Mouse (Mus musculus) heart, adult 2 months (tissue): ENCODE results near the gene Ankrd27. TPM values are rescaled to one million over a fixed set of nuclear protein-coding genes. Genes with fewer than 3 reads are reported as not detected.
A peak's percentile ranks its signal among the peaks of the same experiment; 100 is the strongest.

Experiments
- DNase-seq, 2 experiments: peaks; one replicate each; pipeline ENCODE4 v3.0.0; 2021
- H3K27ac ChIP-seq: fragments of 200-600 bp; 2 replicates; pipeline ENCODE4 v1.8.1; 2022
- H3K27me3 ChIP-seq: fragments of 200-500 bp; 2 replicates; pipeline ENCODE4 v1.6.1; 2012; ENCODE audit warnings: mild to moderate bottlenecking, low read length, inconsistent platforms, mixed read lengths; ENCODE audit not compliant: control insufficient read depth, insufficient read depth
- H3K36me3 ChIP-seq: fragments of 200-500 bp; 2 replicates; pipeline ENCODE4 v1.6.1; 2012; ENCODE audit warnings: low read length, inconsistent platforms; ENCODE audit not compliant: control insufficient read depth, insufficient read depth
- H3K4me1 ChIP-seq: fragments of 200-500 bp; 2 replicates; pipeline ENCODE4 v1.6.1; 2011; ENCODE audit warnings: low read length; ENCODE audit not compliant: control insufficient read depth, insufficient read depth
- H3K4me3 ChIP-seq: fragments of 200-600 bp; 2 replicates; pipeline ENCODE4 v1.8.1; 2022
- H3K79me2 ChIP-seq: fragments of 200-500 bp; replicated peaks from 2 replicates; pipeline ENCODE4 v1.6.1; 2012; ENCODE audit warnings: mild to moderate bottlenecking, inconsistent platforms, low read length, moderate library complexity, mixed read lengths; ENCODE audit not compliant: control insufficient read depth, insufficient read depth
- H3K9ac ChIP-seq: fragments of 200-500 bp; 2 replicates; pipeline ENCODE4 v1.6.1; 2012; ENCODE audit warnings: low read depth, mild to moderate bottlenecking, control low read depth, inconsistent platforms, low read length, mixed read lengths
- CTCF ChIP-seq: fragments of 200-600 bp; IDR thresholded peaks from 2 replicates; pipeline ENCODE4 v1.8.1; 2022; ENCODE audit warnings: antibody characterized with exemption, mild to moderate bottlenecking, moderate library complexity
- EP300 ChIP-seq: fragments of 200-500 bp; IDR thresholded peaks from 2 replicates; pipeline ENCODE4 v1.6.1; 2011; ENCODE audit warnings: low read depth, low read length, control low read depth; ENCODE audit not compliant: insufficient read depth
- POLR2A ChIP-seq: fragments of 200-500 bp; IDR thresholded peaks from 2 replicates; pipeline ENCODE4 v1.6.1; 2011; ENCODE audit warnings: mild to moderate bottlenecking, low read depth, low read length, control low read depth; ENCODE audit not compliant: insufficient read depth
- WGBS: fragments of 180-500 bp; shearing (Covaris S2); methylation state at CpG from one replicate; pipeline ENCODE4 v1.1.7; 2018; 5-methylcytosine and 5-hydroxymethylcytosine counted together
- intact Hi-C: fragments of 180-260 bp; cut with DNase I; formaldehyde crosslinking; loops from one replicate; pipeline ENCODE4 v1.15.1; 2025
- polyA plus RNA-seq: library from polyadenylated mRNA; depleted of rRNA; stranded (reverse); fragments of >200 nt; gene quantifications from 2 replicates; pipeline ENCODE4 v1.2.3, GENCODE M21; 2012
- total RNA-seq, 2 experiments: library from RNA; stranded (reverse); gene quantifications; 2 replicates each; pipeline ENCODE4 v1.2.3; 2021

Ankrd27 gene
- total and polyA plus RNA-seq, 3 experiments, result 10.6 to 13.7 (median 12.5) TPM

GRCm38 (mm10) chr7:35636229-35636628 is 50.2 kb downstream of the Ankrd27 start:
- Histone ChIP-seq H3K27me3 (no peaks in the 10 kb centered on the region), H3K27ac (no peak overlapping the region), H3K36me3 (no peaks in the 10 kb centered on the region), H3K79me2 (no peaks in the 10 kb centered on the region), H3K9ac (no peak overlapping the region), H3K4me1 (no peaks in the 10 kb centered on the region), H3K4me3 (no peak overlapping the region)
- intact Hi-C loops, result loop anchor here (2.0 kb wide), 1 partner anchor 89 kb away; no protein-coding TSS in a partner anchor
- peak in 1 of 2 experiments; percentile 27 for DNase-seq
- peak; percentile 75 for TF ChIP-seq CTCF
- TF ChIP-seq EP300, result no peak
- WGBS, result 61% methylated on average over 6 of the region's 6 CpGs

DNA sequence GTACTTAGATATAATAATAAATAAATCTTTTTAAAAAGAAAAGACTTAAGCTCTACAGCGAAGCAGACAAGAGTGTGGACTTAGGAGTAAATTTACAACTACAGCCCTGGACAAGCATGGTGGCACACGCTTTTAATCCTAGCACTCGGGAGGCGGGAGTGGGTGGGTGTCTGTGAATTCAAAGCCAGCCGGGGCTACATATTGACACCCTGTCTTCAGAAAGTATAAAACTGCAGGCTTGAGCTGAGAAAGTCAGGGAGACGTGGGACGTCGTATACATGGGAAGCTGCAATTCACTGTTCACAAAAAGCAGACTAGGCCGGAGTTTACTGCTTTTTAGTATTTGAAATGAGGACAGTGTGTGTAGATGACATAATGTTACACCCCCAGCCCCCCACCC is 50.8 kb downstream of the Ankrd27 start:
- H3K9ac ChIP-seq, result no peak overlapping the region
- no peaks in the 10 kb centered on the region for H3K36me3 ChIP-seq
- H3K4me3 ChIP-seq, result no peak overlapping the region
- H3K27me3 ChIP-seq, result no peaks in the 10 kb centered on the region
- no peaks in the 10 kb centered on the region for H3K79me2 ChIP-seq
- no peak overlapping the region for H3K27ac ChIP-seq
- WGBS, result 96% methylated on average over 9 of the region's 9 CpGs
- no peak for TF ChIP-seq POLR2A
- no peak for TF ChIP-seq CTCF
- TF ChIP-seq EP300, result no peak
- no peak for DNase-seq
- intact Hi-C loops, result loop anchor here (2.0 kb wide), 1 partner anchor 90 kb away; no protein-coding TSS in a partner anchor
- no peaks in the 10 kb centered on the region for H3K4me1 ChIP-seq

DNA sequence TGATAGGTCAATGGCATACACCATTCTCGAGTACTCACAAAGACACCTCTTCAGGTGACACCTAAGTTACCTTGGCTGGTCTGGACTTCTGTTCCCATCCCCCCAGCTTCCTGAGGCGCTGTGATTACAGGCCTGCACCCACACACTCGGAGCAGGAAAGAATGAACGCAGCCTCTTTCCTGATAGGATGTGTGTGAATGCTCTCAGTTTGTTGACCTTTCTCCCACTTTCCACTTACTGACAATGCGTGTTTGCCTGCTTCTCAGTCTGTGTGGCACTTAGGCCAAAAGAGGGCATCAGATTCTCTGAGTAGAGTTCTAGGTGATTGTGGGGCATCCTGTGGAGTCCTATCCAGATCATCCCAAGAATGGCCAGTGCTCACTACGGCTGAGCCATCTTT is 54.0 kb downstream of the Ankrd27 start:
- DNase-seq, result no peak
- no peaks in the 10 kb centered on the region for H3K36me3 ChIP-seq
- 32% methylated on average over 6 of the region's 6 CpGs for WGBS
- no peaks in the 10 kb centered on the region for H3K4me1 ChIP-seq
- no peaks in the 10 kb centered on the region for H3K79me2 ChIP-seq
- H3K27ac ChIP-seq, result no peak overlapping the region
- H3K4me3 ChIP-seq, result no peak overlapping the region
- no peak overlapping the region for H3K9ac ChIP-seq
- TF ChIP-seq EP300 (no peak), POLR2A (no peak), CTCF (no peak)
- no peaks in the 10 kb centered on the region for H3K27me3 ChIP-seq
- intact Hi-C loops, result no loop called here

DNA sequence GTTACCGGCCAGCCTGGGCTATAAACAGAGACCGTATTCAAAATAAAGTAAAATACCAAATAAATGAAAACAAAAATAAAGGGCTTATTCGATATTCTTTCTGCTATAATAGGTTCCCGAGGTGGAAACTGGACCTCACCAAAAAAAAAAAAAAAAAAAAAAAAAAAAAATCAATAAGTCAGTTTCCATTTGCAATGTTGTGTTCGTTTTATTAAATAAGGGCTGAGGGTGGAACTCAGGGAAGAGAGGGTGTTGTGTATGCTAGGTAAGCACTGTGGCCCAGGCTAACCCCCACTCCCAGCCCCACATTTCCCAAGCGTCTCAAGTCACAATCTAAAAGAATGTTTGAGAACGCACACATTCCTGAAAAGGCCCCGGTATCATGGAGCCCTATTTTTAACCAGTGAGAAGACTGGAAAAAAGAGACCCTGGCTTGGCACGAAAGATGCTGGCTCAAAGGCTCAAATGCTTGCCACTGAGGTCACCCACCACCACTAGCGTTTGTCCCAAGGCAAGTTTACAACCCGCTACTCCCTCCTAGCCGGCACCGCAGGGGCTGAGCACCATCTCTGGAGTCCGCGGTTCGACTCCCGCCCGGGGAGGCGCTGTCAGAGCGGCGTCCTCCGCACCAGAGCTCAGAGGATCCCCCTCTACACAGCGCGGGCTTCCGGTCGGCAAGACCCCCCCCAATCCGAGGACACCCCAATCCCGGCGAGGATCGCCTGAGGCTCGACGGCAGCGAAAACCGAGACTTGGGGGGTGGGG is 60.5 kb downstream of the Ankrd27 start:
- intact Hi-C loops, result loop anchor here (5.0 kb wide), 1 partner anchor 59 kb away; the partner anchor contains the start of genes Ankrd27 and Rgs9bp
- DNase-seq, result peak in 1 of 2 experiments; percentile 39

DNA sequence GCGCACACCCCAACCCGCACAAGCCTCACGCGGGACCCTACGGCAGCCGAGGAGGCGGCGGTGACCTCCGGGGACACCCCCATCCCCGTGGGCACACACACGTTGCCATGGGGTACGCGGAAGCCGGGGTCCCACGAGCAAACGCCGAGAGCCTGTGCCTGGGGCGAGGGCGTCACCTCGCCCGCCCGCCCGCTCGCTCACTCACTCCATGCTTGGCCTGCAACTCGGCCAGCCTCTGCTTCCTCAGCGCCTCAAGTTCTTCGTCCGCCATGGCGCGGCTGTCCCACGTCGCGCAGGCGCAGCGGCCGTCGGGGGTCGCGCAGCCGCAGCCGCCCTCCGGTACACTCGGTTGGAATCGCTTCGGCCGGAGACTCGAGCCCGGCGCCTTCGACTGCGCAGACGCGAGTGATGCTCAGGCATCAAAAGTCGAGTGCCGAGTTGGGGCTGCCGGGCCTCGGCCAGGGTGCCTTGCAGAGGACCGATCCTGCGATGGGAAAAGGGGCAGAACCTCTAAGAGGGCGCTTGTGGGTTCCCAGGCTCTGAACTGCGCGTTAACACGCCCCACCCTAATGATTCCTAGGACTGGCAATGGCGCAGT is 61.2 kb downstream of the Ankrd27 start, which contains the start of gene Pdcd5:
TSS of gene Pdcd5 (minus strand) at position 421 of the 598 bp plus-strand sequence.
- H3K27me3 ChIP-seq, result no peaks in the 10 kb centered on the region
- intact Hi-C loops, result loop anchor here (5.0 kb wide), 1 partner anchor 60 kb away; the partner anchor contains the start of genes Ankrd27 and Rgs9bp
- H3K36me3 ChIP-seq, result no peaks in the 10 kb centered on the region
- peak within 1 kb of the TSS; percentile 81 for H3K27ac ChIP-seq
- peak within 1 kb of the TSS; percentile 90 for H3K9ac ChIP-seq
- peak; percentile 97 to 99 for DNase-seq
- TF ChIP-seq EP300 (no peak), POLR2A (peak; percentile 70), CTCF (0 out of 2 replicates have a peak, but pooled peaks have one; percentile 5)
- peak within 1 kb of the TSS; percentile 62 for H3K4me3 ChIP-seq
- WGBS, result under 1% methylated on average over 64 of the region's 64 CpGs
- no peaks in the 10 kb centered on the region for H3K4me1 ChIP-seq
- H3K79me2 ChIP-seq, result no peaks in the 10 kb centered on the region

More for the DNA sequence above, 60.5 kb downstream of the Ankrd27 start:
- Histone ChIP-seq H3K36me3 (no peaks in the 10 kb centered on the region), H3K79me2 (no peaks in the 10 kb centered on the region), H3K9ac (peak overlapping the region; percentile 90), H3K4me1 (no peaks in the 10 kb centered on the region), H3K27me3 (no peaks in the 10 kb centered on the region), H3K4me3 (peak overlapping the region; percentile 62), H3K27ac (peak overlapping the region; percentile 81)
- no peak for TF ChIP-seq EP300
- TF ChIP-seq POLR2A, result no peak
- TF ChIP-seq CTCF, result no peak
- WGBS, result 8% methylated on average over 34 of the region's 34 CpGs
